Mouse (Mus musculus): ENCODE data around the gene Zfp689. TPM values are rescaled to one million over a fixed set of nuclear protein-coding genes. Genes with fewer than 3 reads are reported as not detected.
A peak's percentile ranks its signal among the peaks of the same experiment; 100 is the strongest.

Gene Zfp689
- total RNA-seq, 1 experiment = 3.5 TPM

DNA sequence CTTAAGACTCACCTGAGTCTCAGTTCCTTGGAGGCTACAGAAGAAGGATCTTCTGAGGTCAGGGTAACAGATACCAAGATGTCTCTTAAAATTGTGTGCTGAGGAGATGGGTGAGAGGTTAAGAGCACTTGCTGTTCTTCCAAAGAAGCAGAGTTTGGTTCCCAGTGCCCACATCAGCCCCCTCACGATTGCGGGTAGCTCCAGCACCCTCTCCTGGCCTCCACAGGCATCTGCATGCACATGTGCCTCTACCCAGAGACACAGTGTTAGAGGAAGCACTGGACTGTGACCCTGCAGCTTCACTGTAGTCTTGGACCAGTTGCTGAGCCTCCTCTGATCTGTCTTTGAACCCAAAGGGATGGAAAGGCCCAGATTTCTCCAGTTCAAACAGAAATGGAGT is 46.0 kb downstream of the Zfp689 start:
- no peak overlapping the region for H3K9ac ChIP-seq (ENCODE audit: insufficient read depth, low read depth, low read length, poor library complexity, severe bottlenecking)
- no peaks in the 10 kb centered on the region for H3K4me1 ChIP-seq (ENCODE audit: control insufficient read depth in 2 of 2, insufficient read depth in 2 of 2, low read length in 2 of 2, poor library complexity in 1 of 2)
- no peak overlapping the region for H3K27ac ChIP-seq (ENCODE audit: insufficient read depth, low read depth, low read length, poor library complexity, severe bottlenecking)
- in situ Hi-C loops (cut with MboI; ENCODE audit: low sequenced_read_pairs in 2 of 2, unreplicated experiment in 2 of 2) = no loop called here
- DNase-seq (ENCODE audit: low read depth, low spot score) = no peak
- no peaks in the 10 kb centered on the region for H3K9me3 ChIP-seq (ENCODE audit: control insufficient read depth, insufficient read depth, low read depth, low read length)
- TF ChIP-seq MAFK (IDR thresholded peaks at IDR 0.05; ENCODE audit: insufficient read depth, low read depth, low read length) (no peak), ZC3H11A (IDR thresholded peaks at IDR 0.05; ENCODE audit: borderline replicate concordance, low read depth, low read length) (no peak), ZNF384 (IDR thresholded peaks at IDR 0.05; ENCODE audit: low read depth, low read length) (no peak), CHD2 (IDR thresholded peaks at IDR 0.05; ENCODE audit: low read depth, low read length) (no peak)
- H3K4me3 ChIP-seq (ENCODE audit: insufficient read depth in 1 of 2, low read depth in 1 of 2, low read length in 2 of 2, poor library complexity in 1 of 2, severe bottlenecking in 1 of 2) = no peak overlapping the region
- no peaks in the 10 kb centered on the region for H3K36me3 ChIP-seq (ENCODE audit: control insufficient read depth, insufficient read depth, low read length, poor library complexity, severe bottlenecking)

DNA sequence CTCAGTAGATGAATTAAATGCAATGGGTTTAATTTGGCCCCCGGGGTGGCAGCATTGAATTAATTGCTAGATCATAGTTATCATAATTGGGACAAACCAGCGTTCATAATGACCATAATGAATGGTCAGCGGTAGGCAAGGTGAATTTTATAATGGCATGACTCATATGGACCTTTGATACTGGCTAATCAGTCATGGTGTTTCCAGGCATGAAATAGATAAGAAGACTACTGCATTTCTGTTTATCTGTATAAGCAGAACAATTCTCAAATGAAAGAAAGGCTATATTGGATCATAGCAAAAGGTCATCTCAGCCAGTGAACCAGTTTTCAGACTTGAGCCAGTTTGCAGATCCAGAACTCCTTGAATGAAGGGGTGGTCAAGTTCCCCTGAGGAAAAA is 48.6 kb downstream of the Zfp689 start:
- no peak for DNase-seq (ENCODE audit: low read depth, low spot score)
- TF ChIP-seq ZNF384 (IDR thresholded peaks at IDR 0.05; ENCODE audit: low read depth, low read length) (no peak), HCFC1 (IDR thresholded peaks at IDR 0.05; ENCODE audit: borderline replicate concordance, insufficient read depth, low read length) (no peak), MAFK (IDR thresholded peaks at IDR 0.05; ENCODE audit: insufficient read depth, low read depth, low read length) (no peak), ZC3H11A (IDR thresholded peaks at IDR 0.05; ENCODE audit: borderline replicate concordance, low read depth, low read length) (no peak)
- in situ Hi-C loops (cut with MboI; ENCODE audit: low sequenced_read_pairs in 2 of 2, unreplicated experiment in 2 of 2) = no loop called here

DNA sequence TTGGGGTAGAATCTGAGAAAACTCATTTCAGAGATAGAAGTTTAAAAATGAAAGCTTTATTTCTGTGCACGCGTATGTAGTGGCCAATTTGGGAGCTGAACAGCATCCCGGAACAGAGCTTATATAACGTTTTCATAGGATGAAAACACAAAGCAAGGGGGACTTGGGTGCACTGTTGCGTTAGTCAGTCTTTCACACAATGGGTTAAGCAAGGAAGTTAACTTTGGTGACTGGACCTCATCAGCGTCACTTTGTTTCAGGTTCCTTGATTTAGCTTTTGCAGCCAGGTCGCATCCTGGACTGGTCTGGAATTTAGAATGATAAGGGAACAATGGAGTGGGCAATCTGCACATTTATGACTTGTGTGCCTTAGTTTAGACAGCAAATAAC is 55.0 kb downstream of the Zfp689 start:
- no peak overlapping the region for H3K27ac ChIP-seq (ENCODE audit: insufficient read depth, low read depth, low read length, poor library complexity, severe bottlenecking)
- TF ChIP-seq ZC3H11A (IDR thresholded peaks at IDR 0.05; ENCODE audit: borderline replicate concordance, low read depth, low read length) (no peak), MAFK (IDR thresholded peaks at IDR 0.05; ENCODE audit: insufficient read depth, low read depth, low read length) (no peak), CHD2 (IDR thresholded peaks at IDR 0.05; ENCODE audit: low read depth, low read length) (no peak), ZNF384 (IDR thresholded peaks at IDR 0.05; ENCODE audit: low read depth, low read length) (no peak), HCFC1 (IDR thresholded peaks at IDR 0.05; ENCODE audit: borderline replicate concordance, insufficient read depth, low read length) (no peak)
- DNase-seq (ENCODE audit: low read depth, low spot score) = no peak
- H3K4me3 ChIP-seq (ENCODE audit: insufficient read depth in 1 of 2, low read depth in 1 of 2, low read length in 2 of 2, poor library complexity in 1 of 2, severe bottlenecking in 1 of 2) = peak overlapping the region; percentile 25 to 58; a peak in 3 of 4 replicates
- H3K9ac ChIP-seq (ENCODE audit: insufficient read depth, low read depth, low read length, poor library complexity, severe bottlenecking) = peak overlapping the region; percentile 23; the same call in 1 of the 2 replicates
- H3K4me1 ChIP-seq (ENCODE audit: control insufficient read depth in 2 of 2, insufficient read depth in 2 of 2, low read length in 2 of 2, poor library complexity in 1 of 2) = peaks cover 0 to 8% of the 10 kb centered on the region in 2 experiments; a peak in 1 of 4 replicates
- in situ Hi-C loops (cut with MboI; ENCODE audit: low sequenced_read_pairs in 2 of 2, unreplicated experiment in 2 of 2) = no loop called here
- H3K9me3 ChIP-seq (ENCODE audit: control insufficient read depth, insufficient read depth, low read depth, low read length) = no peaks in the 10 kb centered on the region
- H3K36me3 ChIP-seq (ENCODE audit: control insufficient read depth, insufficient read depth, low read length, poor library complexity, severe bottlenecking) = no peaks in the 10 kb centered on the region

More for the DNA sequence above, 48.6 kb downstream of the Zfp689 start:
- Histone ChIP-seq H3K36me3 (ENCODE audit: control insufficient read depth, insufficient read depth, low read length, poor library complexity, severe bottlenecking) (no peaks in the 10 kb centered on the region), H3K4me3 (ENCODE audit: insufficient read depth in 1 of 2, low read depth in 1 of 2, low read length in 2 of 2, poor library complexity in 1 of 2, severe bottlenecking in 1 of 2) (no peak overlapping the region), H3K9me3 (ENCODE audit: control insufficient read depth, insufficient read depth, low read depth, low read length) (no peaks in the 10 kb centered on the region), H3K27ac (ENCODE audit: insufficient read depth, low read depth, low read length, poor library complexity, severe bottlenecking) (no peak overlapping the region), H3K4me1 (ENCODE audit: control insufficient read depth in 2 of 2, insufficient read depth in 2 of 2, low read length in 2 of 2, poor library complexity in 1 of 2) (no peaks in the 10 kb centered on the region; a peak in 1 of 4 replicates), H3K9ac (ENCODE audit: insufficient read depth, low read depth, low read length, poor library complexity, severe bottlenecking) (no peak overlapping the region)

DNA sequence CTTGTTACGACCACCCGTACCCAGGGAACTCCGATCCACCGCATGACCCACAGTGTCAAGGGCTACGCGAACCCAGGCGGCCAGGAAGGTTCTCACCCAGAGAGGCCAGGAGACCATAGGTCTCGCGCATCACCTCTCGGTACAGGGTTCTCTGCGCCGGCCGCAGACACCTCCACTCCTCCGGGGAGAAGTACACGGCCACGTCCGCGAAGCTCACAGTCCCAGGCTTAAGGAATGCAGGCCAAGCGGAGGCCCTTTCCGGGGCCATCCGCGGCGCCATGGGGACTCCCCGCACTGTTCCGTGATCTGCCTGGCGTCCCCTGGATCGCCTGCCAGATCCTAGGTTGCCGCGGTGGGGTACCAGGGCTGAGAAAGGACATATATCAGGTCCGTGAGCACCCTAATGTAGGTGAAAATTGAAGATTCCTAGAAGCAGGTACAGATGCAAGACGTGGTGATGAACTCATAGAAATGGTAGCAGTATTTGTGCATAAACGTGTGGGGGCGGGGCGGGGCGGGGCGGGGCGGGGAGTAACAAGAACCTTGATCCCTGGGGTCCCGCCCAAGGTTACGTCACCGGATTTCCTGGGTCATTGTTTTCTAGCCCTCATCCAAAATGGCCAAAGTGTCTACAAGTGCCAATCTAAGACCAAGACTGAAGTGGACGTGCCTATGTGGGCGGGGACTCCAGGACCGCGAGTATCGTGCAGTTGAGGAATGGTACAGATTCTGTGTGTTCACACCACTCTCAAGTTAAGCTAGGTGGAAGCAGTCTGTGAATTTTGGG is 55.6 kb downstream of the Zfp689 start, which contains the start of gene E430018J23Rik:
Gene E430018J23Rik (minus strand): TSS at position 473 of the 787 bp plus-strand sequence.
- Histone ChIP-seq H3K36me3 (ENCODE audit: control insufficient read depth, insufficient read depth, low read length, poor library complexity, severe bottlenecking) (no peaks in the 10 kb centered on the region), H3K9ac (ENCODE audit: insufficient read depth, low read depth, low read length, poor library complexity, severe bottlenecking) (peak within 1 kb of the TSS; percentile 82), H3K9me3 (ENCODE audit: control insufficient read depth, insufficient read depth, low read depth, low read length) (no peaks in the 10 kb centered on the region), H3K4me1 (ENCODE audit: control insufficient read depth in 2 of 2, insufficient read depth in 2 of 2, low read length in 2 of 2, poor library complexity in 1 of 2) (peaks cover 0 to 8% of the 10 kb centered on the region in 2 experiments; a peak in 1 of 4 replicates), H3K4me3 (ENCODE audit: insufficient read depth in 1 of 2, low read depth in 1 of 2, low read length in 2 of 2, poor library complexity in 1 of 2, severe bottlenecking in 1 of 2) (peak within 1 kb of the TSS; percentile 81 to 97), H3K27ac (ENCODE audit: insufficient read depth, low read depth, low read length, poor library complexity, severe bottlenecking) (no peak within 1 kb of the TSS)
- in situ Hi-C loops (cut with MboI; ENCODE audit: low sequenced_read_pairs in 2 of 2, unreplicated experiment in 2 of 2) = no loop called here
- TF ChIP-seq MAFK (IDR thresholded peaks at IDR 0.05; ENCODE audit: insufficient read depth, low read depth, low read length) (no peak), ZC3H11A (IDR thresholded peaks at IDR 0.05; ENCODE audit: borderline replicate concordance, low read depth, low read length) (no peak), ZNF384 (IDR thresholded peaks at IDR 0.05; ENCODE audit: low read depth, low read length) (no peak), CHD2 (IDR thresholded peaks at IDR 0.05; ENCODE audit: low read depth, low read length) (0 out of 2 replicates have a peak, but pooled peaks have one; percentile 5), HCFC1 (IDR thresholded peaks at IDR 0.05; ENCODE audit: borderline replicate concordance, insufficient read depth, low read length) (peak; percentile 86)
- DNase-seq (ENCODE audit: low read depth, low spot score) = peak; percentile 100

Measured in ES-E14 (cell line).